Mouse (Mus musculus) granulocyte monocyte progenitor cell, adult 5-6 weeks (primary cell): ENCODE results near the gene Ror2. TPM values are rescaled to one million over a fixed set of nuclear protein-coding genes. Genes with fewer than 3 reads are reported as not detected.

Experiments
- ATAC-seq: replicated peaks from 2 replicates; pipeline ENCODE4 v1.8.0; 2016; ENCODE audit warnings: mild to moderate bottlenecking, moderate TSS enrichment, inconsistent platforms; ENCODE audit not compliant: poor library complexity, severe bottlenecking
- total RNA-seq, 2 experiments: library from RNA; stranded (forward) in 1 of 2; stranded (reverse) in 1 of 2; fragments of 200-712, 200-1000 nt in 1 of 2; fragments of >200 nt in 1 of 2; fragmentation: Nextera tagmentation in 1 of 2; gene quantifications; 2 replicates each; pipeline ENCODE4 v1.2.3; 2014 to 2017

The Ror2 gene
- total RNA-seq, 2 experiments from 2014 or later: not detected

- ATAC-seq: no peak
Observed at GRCm38 (mm10) chr13:53199262-53199661, 86.7 kb downstream of the Ror2 start.

GRCm38 (mm10) chr13:53196690-53197089, 89.2 kb downstream of the Ror2 start:
- ATAC-seq: no peak

DNA sequence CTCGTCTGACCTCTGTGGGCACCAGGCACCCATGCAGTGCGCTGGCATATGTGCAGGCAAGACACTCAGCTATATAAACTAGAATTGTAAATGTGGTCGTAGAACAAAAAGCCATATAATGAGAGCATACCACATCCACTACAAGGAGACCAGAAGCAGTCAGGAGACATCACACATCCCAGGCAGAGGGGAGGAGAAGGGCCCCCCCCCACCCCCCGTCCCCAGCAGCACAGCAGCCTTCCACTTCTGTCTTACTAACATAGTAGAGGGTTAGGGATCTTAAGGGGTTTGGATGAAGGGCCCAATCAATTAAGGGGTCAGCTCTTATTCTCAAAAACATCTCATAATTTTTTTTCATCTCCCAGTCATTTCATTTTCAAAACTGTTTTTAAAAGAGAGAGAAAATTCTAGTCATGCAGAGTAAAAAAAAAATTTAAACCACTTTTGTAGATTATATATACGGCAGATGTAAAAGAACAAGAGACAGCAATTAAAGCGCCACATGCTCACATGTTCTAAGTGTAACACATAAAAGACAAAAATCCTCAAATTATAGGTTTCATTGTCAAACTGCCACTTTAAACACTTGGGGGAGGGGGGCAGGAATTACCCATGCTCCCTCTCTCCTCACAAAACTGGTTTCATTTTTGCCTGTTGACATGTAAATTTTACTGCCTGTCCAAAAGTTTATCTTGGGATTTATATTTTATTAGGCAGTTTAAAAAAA, 89.8 kb downstream of the Ror2 start:
- no peak for ATAC-seq

DNA sequence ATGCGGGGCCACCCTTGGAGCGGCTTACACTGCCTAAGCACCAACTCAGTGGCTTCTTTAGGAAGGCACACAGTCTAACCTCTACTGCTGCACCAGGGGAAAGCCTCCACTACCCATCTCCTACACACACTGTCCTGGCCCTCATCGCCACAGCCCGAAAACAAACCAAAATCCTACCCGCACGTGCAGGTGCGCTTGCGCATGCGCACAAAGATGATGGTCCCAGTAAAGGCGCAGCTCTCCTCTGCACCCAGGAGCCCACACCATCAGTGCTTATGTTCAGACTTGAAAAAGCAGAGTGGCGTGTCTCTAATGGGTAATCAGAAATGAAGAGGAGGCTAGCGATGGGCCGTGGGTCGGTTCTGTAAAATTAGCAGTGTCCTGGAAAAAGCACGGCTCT, 91.6 kb downstream of the Ror2 start:
- ATAC-seq: no peak

- ATAC-seq: no peak
Observed at GRCm38 (mm10) chr13:53193713-53194112, 92.2 kb downstream of the Ror2 start.

- ATAC-seq: no peak
Observed at GRCm38 (mm10) chr13:53192286-53192685, 93.6 kb downstream of the Ror2 start.

DNA sequence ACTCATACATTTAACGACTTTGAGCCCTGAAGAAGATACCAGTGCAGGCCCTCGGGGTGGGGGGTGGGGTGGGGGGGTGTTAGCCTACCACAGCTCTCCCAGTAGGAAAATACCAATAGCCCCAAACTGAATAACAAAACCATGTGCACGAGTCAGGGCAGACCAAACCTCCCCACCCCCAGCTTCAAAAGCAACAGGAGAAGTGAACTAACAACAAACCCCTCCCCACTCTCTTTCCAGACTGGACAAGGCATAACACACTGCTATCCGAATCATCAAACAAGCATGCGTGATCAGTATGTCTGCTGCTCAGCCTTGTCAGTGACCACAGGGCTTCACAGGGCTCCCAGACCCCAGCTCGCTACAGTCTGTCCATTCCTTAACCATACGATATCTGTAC, 94.3 kb downstream of the Ror2 start:
- ATAC-seq: no peak

DNA sequence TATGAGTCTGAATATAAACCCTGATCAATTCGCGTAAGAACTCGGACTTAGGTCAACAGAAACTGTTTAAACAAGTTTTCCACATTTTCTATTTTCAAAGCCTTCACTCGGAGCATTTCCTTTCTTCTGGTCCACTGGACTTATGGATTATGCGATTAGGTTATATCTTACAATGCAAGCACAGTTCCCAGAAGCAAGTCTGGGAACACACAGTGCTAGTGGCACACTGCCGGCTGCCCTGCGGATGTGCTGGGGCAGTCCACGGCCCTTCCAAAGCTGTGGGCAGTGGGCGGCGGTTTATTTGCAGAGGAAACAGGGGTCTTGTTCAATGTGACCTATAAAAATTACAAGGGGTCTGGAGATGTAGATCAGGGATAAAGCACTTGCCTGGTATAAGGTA, 97.0 kb downstream of the Ror2 start:
- no peak for ATAC-seq

DNA sequence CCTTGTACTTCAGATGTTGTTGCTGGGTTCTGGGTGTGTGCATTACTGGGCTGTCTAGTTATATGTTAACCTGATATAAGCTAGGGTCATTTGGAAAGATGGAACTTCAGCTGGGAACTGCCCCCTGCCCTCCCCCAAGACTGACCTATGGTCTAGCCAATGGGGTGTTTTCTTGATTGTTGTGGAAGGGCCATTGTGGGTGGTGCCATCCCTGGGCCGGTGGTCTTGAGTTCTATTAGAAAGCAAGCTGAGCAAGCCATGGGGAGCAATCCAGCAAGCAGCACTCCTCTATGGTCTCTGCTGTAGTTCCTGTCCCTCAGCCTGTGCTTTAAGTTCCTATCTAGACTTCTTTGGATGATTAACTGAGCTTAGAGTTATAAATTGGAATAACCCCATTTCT, 101.1 kb downstream of the Ror2 start:
- ATAC-seq: no peak

DNA sequence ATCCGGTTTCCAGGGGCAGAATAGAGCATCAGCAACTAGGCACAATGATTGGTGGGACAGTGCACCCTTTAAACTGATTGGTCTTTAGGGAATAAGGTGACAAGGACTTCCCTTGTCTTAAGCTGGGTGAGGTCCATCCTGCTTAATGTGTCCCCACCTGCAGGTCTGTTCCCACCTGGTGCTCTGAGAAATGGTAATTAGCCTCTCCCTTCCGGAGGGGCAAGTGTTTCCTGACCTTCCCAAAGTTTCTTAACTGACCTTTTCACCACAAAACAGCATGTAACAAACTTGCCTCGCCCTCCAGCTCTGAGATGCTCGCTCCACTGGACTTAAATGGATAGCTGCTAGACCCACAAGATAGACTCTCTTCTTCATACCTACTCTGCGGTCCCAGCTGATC, 101.8 kb downstream of the Ror2 start:
- ATAC-seq: no peak

GRCm38 (mm10) chr13:53183161-53183577, 102.8 kb downstream of the Ror2 start:
- ATAC-seq: no peak

GRCm38 (mm10) chr13:53178594-53178993, 107.3 kb downstream of the Ror2 start:
- ATAC-seq: no peak

DNA sequence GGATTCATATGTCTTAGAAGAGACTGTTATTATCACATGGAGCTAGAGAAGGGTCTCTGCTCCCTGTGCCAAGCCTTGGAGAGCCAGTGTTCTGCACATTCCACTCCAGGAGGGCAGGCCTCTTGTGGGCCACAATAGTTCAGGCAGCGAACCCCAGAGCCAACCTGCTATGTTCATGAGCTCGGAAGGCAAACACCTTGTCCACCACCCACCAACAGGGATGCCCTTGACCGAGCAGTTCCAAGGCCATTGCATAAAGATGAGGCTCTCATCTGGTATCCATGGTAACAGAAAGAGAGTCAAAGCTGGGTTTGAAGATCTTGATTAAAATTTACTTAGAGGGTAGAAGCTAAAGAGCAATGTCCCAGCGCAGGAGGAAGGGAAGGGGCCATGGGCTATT, 107.8 kb downstream of the Ror2 start:
- ATAC-seq: no peak

GRCm38 (mm10) chr13:53177424-53177718, 108.6 kb downstream of the Ror2 start:
- no peak for ATAC-seq

- no peak for ATAC-seq
Observed at GRCm38 (mm10) chr13:53176695-53177423, 109.1 kb downstream of the Ror2 start.

DNA sequence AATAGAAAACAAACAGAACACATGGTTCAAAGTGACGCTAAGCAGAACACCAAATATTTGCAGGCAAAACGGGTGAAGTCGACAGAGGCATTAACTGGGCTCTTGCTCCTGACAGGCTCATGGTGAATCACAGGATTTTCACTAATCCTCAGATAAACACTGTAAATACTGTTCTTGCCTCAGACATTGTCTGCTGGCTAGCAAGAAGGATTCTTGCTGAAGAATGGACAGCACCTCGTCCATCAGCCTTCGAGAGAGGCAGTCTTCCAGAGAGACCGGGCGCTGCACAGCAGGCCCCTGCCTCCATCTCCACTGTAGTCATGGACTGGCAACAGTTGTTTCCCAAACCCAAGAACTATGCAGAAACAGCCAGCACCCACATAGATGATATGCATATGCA, 110.9 kb downstream of the Ror2 start:
- no peak for ATAC-seq

DNA sequence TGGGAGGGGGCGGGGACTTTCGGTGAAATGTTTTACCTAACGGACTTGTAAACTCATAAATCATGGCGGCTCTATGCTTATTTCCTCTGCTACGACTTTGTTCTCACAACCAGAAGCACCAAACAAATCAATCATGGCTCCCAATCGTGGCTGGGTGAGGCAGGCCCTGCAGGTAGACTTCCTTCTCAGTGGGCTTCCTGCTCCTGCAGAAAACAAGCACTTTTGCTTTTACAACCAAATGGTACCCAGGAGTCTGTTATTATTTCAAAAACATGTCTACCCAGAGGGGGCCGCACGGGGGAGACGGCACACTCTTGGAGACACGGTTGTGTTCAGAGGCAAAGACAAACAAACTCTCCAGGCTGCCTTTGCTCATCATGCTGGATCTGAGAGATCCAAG, 122.3 kb downstream of the Ror2 start:
- ATAC-seq: no peak

DNA sequence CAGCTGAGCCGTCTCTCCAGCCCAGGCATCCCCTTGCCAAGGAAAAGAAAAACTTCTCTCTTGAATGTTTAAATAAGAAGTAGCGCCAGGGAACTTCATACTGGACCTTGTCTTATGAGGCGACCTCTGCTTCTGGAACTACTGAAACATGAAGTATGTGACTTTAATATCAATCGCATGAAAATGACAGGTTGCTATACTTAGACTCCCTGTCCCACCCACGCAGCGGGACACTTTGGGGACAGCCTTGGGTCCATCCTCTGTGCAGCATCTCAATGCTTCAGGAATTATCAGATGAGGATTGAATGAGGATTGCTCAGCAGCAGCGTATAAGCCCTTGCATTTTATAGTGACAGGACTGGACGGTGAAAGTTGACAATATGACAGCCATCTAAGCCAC, 122.9 kb downstream of the Ror2 start:
- ATAC-seq: no peak

DNA sequence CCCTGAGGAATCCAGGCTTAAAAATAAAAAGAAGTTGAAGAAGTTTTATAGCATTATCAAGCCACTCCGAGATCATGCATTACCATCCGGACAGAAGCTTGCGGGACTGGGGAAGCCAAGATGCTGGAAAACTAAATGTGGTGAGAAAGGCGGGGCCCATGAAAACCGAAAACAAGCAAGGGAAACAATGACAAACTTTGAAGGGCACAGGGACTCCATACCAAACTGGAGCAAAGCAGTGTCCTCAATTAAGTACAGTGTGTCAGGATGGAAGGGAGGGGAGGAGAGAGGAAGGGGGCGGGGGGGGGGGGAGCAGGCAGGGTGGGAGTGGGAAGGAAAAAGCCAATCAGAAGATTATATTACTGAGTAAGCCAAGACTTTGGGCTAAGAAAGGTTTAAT, 126.4 kb downstream of the Ror2 start:
- no peak for ATAC-seq

- ATAC-seq: no peak
Observed at GRCm38 (mm10) chr13:53158405-53159005, 127.4 kb downstream of the Ror2 start.

- ATAC-seq: no peak
Observed at GRCm38 (mm10) chr13:53156911-53157310, 129.0 kb downstream of the Ror2 start.

- no peak for ATAC-seq
Observed at GRCm38 (mm10) chr13:53156282-53156681, 129.6 kb downstream of the Ror2 start.
